Mouse (Mus musculus): ENCODE data around the gene Zcwpw1.

DNA sequence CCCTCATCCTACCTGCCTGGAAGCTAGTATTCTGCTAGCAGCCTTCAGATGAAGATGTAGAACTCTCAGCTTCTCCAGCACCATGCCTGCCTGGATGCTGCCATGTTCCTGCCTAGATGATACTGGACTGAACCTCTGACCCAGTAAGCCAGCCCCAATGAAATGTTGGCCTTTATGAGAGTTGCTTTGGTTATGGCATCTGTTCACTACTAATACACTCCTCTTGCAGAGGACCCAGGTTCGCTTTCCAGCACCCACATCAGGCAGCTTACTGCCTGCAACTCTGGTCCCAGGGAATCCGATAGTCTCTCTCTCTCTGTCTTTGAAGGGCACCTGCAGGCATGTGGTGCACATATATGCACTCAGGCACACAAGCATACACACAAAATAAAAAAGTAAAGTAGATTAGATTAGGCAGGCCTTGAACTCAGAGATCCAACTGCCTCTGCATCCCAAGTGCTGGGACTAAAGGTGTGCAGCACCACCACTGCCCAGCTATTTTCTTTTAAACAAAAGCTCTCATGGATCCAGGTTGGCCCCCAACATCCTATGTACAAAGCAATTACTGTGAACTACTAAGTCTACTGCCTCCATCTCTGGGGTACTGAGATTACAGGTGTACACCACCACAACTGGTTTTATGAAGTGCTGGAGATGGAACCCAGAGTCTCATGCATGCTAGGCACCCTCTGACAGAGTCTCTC, 11.9 kb upstream of the Zcwpw1 start:
- TF ChIP-seq POLR2A (IDR thresholded peaks at IDR 0.05; ENCODE audit: extremely low read depth, insufficient read depth, low read length), result no peak
- no peak for TF ChIP-seq CTCF (IDR thresholded peaks at IDR 0.05; ENCODE audit: extremely low read depth, insufficient read depth, low read length)

Measured in cortical plate, adult 2 months (tissue).